Mouse (Mus musculus) G1E (cell line): Measurements from ENCODE around the gene Jarid2.

ENCODE experiments used
- CTCF ChIP-seq: IDR thresholded peaks from 2 replicates; pipeline ENCODE4 v1.5.1; 2012; ENCODE audit warnings: low read depth, low read length, inconsistent platforms, mixed read lengths
- GATA1 ChIP-seq: IDR thresholded peaks from 2 replicates; pipeline ENCODE4 v1.6.1; 2012; ENCODE audit warnings: borderline replicate concordance, low read length, inconsistent platforms, mixed read lengths

DNA sequence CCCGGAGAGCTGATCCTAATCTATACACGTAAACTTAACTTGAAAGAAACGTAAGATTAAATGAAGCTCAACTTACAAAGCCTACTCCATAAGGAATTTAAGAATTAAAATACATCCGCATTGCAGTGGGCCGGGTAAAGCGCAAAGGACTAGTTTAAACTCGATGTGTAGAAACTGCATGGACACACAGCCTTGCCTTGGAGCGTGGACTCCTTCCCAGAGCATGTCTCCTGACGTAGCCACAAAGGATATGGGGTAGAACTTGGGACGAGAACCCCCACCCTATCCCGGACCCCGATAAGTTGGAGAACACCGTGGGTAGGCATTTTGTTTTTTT, 3.7 kb downstream of the Jarid2 start:
- no peak for TF ChIP-seq CTCF
- TF ChIP-seq GATA1 = no peak
